Mouse (Mus musculus) heart, adult 9 months (tissue): ENCODE results near the gene Treml2.
A peak's percentile ranks its signal among the peaks of the same experiment; 100 is the strongest.

Experiments
- DNase-seq, 2 experiments: peaks; one replicate each; pipeline ENCODE4 v3.0.0; 2022; ENCODE audit warnings: low spot score in 2 of 2

Treml2 gene

DNA sequence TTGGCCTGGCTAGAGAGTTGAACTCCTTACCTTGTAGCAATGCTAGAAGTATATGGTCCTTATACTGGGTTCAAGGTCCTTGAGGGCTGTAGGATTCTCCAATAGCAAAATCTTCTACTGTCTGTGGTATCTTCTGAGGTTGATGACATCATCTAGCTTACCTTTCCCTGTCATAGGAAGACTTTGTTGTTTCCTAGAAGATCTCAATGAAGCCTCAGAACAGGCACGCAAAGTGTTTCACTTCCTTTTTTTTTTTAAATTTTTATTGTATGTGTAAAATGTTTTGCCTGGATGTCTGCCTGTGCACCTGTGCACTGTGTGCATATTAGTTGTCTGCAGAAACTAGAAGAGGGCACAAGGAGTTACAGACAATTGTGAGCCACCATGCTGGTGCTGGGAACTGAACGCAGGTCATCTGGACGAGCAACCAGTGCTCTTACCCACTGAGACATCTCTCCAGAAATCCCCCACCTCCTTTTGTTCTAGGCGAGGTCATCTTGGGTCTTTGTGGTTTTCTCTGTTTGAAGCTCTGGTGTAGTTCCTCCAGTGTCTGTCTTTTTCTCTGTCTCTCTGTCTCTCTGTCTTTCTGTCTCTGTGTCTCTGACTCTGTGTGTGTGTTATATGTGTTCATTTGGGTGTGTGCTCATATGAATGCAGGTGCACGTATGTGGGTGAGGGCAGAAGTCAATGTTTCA lies 5.7 kb upstream of the Treml2 start:
- no peak for DNase-seq

DNA sequence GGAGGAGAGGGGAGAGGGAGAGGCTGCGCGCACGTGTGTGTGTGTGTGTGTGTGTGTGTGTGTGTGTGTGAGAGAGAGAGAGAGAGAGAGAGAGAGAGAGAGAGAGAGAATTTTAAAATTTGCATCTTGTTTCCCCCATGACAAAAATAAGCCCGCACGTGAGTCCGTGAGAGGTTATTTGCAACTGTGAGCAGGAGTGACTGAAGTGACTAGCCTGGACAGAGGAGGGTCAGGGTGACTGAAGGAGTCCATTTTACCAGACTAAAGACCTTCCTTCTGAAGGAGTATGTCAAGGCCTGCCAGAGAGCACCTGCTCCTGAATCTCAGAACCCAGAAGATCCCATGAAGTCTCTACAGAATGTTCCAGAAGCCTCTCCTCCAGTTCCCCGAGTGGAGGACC lies 458 bp downstream of the Treml2 start:
- no peak for DNase-seq

DNA sequence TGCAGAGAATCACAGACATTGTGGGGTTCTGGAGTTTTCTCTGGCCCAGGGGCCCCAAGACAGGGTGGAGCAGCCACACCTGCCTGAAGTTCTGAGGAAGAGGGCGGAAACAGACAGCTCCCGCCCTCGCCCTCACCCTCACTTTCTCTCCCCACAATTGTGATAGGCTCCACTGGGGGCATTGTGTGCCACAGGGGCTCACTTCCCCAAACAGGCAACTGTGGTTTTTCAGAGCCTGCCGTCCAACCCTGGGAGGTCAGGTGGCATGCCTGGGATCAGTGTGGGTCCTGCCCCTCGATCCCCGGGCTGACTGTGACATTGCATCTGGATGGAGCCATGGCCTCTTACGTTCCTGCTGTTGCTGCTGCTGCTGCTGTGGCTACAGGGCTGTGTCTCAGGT lies 901 bp downstream of the Treml2 start:
- DNase-seq: peak in 1 of 2 experiments; percentile 21

DNA sequence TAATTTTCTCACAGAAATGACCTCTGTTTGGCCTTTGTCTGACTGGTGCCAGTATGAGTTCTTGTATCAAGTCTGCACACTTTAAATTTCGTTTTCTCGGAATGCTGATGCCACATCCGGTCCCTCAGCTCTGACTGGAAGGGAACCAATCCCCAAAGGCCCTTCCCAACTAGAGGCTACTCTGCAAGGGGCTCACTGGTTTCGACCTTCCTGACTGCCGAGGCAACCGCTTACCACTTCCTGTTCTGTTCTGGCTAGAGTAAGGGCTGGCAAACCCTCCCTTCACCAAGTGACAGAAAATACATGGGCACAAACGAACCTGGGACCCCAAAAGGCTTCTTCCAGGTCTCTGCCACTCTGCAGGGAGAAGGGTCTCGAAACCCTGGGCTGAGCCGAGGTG lies 1.6 kb downstream of the Treml2 start:
- DNase-seq: no peak

DNA sequence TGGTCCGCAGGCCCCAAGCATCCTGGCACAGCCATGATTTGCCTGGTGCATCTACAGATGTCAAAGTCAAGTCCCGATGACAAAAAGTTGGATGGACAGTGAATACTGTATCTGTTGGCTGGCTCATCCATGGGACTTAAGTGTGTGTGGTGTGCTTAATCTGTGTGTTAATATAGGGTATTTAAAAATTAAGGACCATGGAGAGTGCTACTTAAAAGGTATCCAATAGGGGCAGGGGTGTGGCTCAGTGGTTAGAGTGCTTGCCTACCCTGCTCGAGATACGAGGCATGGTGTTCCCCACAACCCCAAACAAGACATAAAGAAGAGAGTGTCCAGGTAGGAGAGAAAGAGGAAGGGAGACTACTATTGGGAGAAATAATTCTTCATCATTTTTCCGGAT lies 2.5 kb downstream of the Treml2 start:
- no peak for DNase-seq

DNA sequence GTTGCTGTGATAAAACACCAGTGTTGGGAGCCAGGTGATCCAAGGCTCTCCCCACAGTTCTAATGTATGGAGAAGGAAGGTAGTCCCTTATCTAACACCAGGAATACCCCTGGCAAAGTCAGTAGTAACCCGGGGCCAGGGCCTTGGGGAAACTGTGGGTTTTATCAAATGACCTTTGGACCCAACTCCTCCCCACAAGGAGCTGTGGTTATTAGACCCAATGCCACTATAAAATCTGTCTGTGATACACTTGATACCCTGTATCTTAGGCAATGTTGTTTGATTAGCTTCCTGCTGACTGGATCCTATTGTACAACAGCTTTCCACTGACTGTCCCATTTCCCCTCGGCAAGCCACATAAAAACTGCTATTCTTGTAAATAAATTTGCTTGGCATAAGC lies 12.8 kb downstream of the Treml2 start:
- no peak for DNase-seq

DNA sequence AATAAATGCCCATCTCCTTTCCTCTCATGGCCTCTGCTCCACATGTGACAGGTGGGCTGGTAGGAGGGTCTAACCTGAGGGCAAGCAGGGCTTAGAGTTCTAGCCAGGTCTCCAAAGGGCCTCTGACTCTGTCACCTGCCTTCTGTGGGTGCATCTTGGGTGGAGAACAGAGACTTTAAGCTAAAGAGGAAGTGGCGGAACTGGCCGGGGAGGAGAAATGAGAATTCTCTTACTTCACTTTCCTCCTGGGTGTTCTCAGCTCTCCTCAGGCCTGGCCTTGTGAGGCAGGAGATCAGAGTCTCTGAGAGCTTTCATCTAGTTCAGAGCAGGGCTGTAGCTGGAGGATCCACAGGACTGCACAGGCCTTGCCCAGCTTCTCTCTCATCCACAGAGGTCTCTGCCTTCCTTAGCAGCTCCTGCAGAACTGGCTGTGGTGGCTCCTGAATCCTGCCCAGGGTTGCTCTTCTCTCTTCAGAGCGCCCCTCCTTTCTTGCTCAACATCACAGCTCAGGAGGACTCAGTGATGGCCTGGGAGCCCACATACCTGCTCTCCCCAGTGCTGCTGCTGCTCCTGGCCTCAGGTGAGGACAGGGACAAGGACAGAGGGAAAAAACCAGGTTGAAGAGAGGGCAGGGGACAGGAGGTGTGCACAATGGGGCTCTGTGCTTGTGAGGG lies 16.7 kb downstream of the Treml2 start, which contains the start of gene B430306N03Rik:
Gene B430306N03Rik, plus strand, starts transcription at position 237 of the 675 bp plus-strand sequence.
- DNase-seq: peak in 1 of 2 experiments; percentile 19

DNA sequence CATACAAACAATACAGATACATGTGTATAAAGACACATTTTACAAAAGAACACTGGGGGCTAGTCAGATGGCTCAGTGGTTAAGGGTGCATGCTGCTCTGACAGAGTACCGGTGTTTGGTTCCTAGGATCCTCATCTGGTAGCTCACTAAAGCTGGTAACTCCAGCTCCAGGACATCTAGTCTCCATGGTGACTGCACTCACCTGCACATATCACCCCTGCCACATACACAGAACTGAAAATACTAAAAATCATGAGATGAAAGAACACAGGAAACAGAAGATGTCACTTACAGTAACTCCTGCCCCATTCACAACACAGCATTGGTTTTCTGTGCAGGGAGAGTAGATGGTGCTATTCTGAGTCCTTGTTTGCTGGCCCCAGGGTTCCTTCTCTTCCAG lies 19.4 kb downstream of the Treml2 start:
- DNase-seq: no peak

DNA sequence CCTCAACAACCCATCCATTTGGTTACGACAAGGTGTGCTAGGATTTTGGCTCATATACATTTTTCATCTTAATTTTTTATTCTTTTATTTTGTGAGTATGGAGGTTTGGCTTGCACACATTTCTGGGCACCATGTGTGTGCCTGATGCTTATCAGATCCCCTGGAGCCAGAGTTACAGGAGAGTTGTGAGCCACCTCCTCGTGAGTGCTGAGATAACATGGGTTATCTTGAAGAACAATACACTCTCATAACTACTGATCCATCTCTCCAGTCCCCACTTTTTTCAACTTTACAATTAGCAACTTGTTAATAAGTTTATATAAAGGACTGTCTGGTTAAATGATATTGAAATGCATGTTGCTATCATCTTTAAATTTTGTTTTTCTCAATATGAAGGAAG lies 22.0 kb downstream of the Treml2 start:
- DNase-seq: no peak

DNA sequence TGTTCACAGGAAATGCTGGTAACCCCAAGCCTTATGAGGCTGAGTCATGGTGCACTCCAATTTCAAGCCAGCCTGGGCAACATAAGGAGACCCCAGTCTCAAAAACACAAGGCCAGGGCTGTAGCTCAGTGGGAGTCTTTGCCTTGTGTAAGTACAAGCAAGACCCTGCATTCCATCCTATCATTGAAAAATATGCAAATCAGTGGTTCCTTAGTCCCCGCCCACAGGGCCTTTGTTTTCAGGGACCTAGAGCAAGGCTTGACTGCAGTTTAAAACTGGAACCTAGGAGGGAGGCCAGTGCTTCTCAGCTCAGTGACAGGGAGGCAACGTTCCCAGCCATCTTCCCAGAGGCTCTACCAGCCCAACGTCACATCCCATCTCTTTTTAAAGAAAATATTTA lies 23.9 kb downstream of the Treml2 start:
- no peak for DNase-seq

DNA sequence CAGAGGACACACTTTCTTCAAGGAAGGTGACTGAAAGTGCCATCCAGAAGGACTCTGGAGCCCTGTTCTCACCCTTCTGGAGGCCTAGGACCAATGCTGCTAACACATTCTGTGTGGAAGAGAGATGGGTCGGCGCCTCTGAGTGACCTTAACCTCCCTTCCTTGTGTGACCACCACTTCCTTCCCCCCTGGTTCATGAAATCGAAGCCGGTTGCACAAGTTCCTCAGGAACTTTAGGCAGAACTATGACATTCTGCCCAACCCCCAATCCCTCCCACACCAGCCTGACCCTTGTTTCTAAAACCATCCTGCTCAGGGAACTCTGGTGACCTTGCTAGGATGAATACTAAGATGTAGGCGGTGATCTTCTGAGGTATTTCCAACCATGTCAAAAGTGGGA lies 25.0 kb downstream of the Treml2 start:
- peak in 1 of 2 experiments; percentile 19 for DNase-seq

DNA sequence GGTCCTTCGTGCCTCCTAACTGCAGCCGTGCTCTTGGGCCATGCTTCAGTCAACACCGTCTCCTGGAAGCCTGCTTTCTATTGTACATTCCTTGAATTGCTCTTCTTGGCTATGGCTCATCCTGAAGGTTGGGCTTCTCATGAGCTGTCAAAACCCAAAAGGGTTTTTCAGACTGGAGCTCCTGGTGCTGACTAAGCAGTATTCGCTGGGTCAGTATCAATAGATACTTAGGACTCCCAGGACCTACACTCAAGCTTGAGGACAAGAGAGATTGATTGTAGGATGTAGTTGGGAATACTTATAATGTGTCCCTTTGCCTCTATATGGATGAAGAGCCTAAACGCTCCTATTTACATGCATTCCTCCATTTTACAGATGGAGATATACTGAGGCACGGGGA lies 25.8 kb downstream of the Treml2 start:
- DNase-seq: no peak

DNA sequence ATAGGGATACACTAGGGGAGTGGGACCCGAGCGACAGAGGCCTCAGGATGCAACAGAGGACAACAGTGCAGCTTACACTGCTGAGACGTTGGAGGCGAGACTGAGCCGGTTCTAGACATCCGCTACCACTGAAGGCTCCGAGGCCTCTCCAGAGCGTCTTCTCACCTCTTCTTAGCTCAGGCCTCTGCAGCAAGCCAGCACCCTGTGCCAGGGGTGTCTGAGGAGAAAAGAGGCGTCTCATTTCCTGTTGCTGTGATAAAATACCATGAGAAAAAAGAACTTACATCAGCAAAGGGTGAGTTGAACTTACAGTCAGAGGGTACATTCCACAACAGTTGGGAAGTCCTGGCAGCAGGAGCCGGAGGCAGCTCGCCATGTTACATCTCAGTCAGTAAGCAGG lies 26.3 kb downstream of the Treml2 start:
- no peak for DNase-seq

DNA sequence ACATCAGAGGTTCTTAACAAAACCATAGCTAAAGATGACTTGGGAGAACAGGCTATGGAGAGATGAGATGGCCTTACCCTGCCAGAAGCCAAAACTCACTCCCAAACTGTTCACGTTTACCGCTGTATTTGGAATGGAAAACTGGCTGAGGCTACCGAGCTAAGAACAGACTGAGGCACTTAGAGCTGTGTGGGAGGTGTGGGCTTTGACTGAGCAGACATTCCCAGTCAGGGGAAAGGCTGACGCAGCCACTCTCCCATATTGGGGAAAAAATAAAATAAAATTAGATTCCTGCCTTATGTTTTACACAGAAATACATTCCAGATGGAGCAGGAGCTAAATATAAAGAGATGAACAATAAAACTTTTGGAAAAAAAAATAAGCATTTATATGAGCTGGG lies 27.4 kb downstream of the Treml2 start:
- no peak for DNase-seq

DNA sequence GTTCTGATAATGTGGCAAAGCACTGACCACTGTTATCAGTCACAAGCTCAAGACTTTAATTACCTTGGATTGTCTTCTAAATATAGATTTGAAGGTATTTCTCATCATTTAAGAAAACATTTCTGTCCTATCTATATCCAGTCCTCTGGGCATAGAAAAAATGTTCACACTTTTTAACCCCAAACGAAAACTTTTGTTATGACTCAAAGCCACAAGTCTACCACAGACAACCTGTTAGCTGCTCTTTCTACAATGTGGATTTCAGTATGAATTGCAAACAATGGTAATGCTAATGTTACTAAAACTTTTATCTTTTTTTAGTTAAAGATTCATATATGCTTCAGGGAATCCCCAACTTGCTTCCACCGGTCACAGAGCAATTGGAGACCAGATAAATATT lies 33.2 kb downstream of the Treml2 start:
- no peak for DNase-seq

DNA sequence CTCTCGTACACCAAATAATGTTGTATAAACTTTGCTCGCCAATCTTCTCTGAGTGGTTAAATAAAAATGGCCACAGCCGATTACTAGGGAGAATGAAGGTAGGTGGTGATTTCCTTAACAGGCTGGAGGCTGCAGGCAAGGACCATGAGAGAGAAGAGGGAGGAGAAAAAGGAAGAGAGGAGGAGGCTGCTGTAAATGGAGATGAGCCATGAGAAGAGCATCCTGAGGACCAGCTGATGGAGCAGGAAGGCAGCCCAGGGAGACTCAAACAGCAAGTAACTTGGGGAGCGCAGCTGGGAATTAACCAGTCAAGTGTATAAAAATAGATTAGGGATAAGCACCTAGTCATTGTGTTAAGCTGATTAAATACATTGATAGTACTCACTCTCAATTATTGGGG lies 34.9 kb downstream of the Treml2 start:
- DNase-seq: no peak

DNA sequence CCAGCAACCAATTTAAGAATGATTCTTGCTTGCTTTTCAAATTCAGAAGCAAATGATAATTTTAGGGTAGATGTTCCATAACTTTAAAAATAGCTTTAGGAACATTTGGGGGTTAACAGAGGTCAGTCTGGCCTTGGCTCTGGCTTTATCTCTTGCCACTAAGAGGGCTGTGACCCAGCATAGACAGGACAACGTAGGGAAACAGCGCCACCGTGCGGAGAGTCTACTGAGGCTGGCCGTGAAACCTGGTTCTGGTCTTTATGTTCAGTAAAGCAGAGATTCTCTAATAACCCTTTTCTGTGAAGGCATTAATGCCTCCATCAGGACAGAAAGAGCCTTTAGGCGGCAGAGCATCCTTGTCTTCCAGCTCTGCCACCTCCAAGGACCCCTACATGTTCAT lies 37.6 kb downstream of the Treml2 start:
- peak; percentile 53 to 76 for DNase-seq

DNA sequence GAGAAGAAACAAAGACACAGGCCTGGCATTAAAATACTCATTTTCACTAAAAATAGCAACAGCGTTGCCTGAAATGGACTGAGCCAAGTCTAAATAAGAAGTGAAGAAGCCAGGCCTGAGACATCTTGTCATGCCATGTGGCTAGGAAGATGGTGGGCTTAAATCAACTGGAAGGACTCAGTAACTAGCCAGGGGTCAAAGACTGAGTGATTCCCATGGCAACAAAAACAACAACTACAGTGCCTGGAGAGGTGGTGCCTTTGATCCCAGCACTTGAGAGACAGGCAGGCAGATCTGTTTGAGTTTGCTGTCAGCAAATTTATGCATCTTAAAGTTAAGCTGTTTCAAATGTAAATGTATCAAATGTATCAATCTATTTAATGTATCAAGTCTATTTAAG lies 41.0 kb downstream of the Treml2 start:
- DNase-seq: no peak

DNA sequence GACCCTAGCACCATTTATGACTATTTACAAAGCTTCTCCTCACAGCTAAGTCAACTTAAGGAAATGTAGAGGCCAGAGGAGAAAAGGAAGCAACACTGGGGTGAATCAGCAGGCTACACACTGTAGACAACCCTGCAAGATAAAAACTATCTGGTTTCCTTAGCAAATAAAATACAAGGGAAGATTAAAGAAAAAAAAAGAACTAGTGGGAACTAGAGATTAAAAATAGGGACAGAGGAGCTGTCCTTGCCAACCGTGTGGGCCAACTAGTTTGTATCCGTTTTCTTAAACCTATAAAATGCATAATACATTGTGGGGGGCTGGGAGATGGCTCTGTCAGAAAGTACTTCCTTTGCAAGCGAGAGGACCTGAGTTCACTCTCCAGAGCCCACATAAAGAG lies 42.6 kb downstream of the Treml2 start:
- DNase-seq: no peak

DNA sequence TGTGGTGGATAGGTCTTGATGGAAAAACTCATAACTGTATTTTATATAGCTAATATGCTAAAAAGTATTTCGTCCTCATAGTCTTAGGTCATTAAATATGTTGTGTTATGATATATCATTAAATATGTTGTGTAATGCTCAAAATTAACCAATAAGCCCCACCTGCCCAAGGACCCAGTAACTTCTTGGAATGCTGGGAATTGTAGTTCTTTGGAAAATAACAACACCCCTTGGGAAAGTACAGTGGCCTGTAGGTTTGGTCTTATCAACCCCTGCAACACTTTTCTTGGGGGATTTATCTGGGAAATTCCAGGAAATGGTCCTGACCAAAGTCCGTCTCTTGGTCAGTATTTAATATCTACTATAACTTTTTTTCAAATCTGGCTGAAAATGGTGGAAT lies 43.8 kb downstream of the Treml2 start:
- DNase-seq: no peak

DNA sequence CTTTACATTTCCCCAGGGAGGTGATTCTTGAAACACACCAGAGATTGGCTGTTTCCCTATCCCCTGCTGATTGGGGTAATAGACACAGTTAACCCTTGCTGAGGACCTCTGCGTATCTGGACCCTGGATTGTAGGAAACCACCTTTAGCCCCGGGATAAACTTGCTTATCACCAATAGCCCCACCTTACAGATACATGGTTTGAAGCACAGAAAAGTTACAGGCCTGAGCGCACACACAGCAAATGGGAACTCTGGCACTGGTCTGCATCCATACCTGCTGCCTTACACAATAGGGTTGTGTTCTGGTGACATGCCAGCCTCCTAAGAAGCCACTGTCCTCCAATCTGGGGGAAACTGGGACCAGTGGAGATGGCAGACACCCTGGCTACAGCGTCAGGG lies 46.5 kb downstream of the Treml2 start:
- no peak for DNase-seq

DNA sequence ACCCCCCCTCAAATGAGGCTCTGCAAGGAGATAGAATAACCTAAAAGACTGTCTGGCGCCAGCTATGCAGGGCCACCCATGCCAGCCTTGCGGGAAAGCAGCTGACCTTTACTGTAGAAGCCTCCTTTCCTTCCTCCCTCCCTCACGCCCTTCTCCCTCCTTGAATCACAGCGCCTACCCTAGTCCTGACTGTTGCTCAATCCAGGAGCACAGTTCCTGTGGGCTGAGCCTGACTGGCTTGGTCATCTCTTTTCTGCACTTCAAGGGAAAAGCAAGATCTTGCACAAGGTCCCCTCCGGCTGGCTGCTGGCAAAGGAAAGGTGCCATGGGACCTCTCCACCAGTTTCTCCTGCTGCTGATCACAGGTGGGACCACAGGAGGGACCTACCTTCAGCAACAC lies 46.9 kb downstream of the Treml2 start, which contains the start of gene Trem2:
Gene Trem2, plus strand, starts transcription at position 171 of the 400 bp plus-strand sequence.
- DNase-seq: peak in 1 of 2 experiments; percentile 30

DNA sequence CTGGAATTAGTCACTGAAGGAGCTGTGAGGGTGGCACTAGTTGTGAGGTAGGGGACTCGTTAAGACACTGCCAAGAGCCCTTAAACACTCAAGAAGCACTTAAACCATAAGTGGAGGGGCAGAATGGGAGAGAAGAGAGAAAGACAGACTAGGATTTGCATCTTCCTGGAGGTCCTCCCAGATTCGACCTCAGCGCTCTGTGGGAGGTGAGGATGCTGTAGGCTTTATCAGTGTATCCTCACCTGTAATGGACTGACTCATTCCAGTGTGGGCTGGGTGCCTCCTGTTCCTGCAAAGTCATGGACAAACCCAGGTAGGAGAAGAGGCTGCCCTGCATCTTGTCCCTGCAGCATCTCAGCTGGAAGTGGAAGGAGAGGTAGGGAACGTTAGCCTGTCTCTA lies 47.5 kb downstream of the Treml2 start:
- no peak for DNase-seq

DNA sequence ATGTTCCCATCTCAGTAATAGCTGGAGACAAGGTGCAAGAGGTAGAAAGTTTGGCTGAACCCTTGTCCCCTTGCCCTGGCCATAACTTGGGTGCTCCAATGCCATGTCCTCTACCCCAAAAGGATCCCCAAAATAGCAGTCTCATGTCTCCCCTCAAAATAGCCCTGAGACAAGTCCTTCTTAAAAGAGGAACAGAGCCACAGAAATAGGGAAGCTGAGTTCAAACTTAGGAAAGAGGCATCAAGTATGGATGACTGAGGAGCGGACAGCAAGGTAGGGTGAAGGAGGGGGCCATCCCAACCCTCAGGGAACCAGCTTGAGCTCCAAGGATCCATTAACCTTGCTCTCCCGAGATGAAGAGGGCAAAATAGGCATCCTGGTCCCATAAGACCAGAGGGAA lies 48.0 kb downstream of the Treml2 start:
- DNase-seq: peak in 1 of 2 experiments; percentile 22
